Mouse (Mus musculus) left cerebral cortex, adult 9 months (tissue): ENCODE results near the gene Cxcr5.

Experiments used
- DNase-seq, 2 experiments: peaks; one replicate each; pipeline ENCODE4 v3.0.0; 2022; ENCODE audit warnings: low spot score in 2 of 2

Gene Cxcr5

DNA sequence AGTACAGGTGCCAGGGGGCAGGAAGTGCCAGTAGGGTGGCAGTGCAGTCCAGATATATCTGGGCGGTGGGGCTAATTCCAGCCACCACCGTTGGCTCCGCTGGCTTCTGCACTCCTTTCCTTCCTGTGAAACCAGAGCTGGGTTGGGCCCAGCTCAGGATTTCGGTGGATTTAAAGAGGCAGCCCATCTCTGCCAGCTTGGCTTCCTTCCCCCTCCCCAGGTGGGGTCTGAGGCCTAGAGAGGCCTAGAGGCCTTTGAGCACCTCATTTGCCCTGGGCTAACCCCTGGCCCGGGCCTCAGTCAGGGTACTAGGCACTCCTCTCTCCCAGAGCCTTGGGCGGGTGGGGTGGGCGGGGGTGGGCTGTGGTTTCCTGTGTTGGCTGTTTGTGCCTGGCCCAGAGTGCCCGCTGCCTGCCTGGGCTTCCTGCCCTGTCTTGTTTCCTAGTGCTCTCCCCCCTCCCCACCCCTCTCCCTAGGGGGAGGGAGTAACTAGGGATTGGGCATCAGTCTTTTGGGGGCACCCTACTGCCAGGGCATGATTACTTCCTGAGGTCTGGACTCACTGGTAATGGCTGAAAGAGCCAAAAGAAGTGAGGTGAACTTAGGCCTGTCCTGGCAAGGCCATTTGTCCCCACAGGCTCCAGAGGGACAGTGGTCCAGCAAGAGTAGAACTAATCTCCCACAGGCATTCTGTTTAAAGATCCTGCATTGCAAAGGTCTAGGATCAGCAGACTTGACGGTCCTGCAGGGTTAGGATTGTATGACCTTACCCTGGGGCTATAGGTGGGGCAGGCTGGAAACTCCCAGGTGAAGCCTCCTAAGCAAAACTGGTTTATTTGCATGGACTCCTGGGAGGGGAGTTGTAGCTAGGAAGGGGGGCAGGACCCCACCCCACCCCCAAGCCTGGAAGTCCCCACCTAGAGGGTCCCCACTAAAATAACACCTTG lies 66.5 kb downstream of the Cxcr5 start:
- no peak for DNase-seq

GRCm38 (mm10) chr9:44494261-44494862 lies 67.3 kb downstream of the Cxcr5 start:
- DNase-seq, result no peak

DNA sequence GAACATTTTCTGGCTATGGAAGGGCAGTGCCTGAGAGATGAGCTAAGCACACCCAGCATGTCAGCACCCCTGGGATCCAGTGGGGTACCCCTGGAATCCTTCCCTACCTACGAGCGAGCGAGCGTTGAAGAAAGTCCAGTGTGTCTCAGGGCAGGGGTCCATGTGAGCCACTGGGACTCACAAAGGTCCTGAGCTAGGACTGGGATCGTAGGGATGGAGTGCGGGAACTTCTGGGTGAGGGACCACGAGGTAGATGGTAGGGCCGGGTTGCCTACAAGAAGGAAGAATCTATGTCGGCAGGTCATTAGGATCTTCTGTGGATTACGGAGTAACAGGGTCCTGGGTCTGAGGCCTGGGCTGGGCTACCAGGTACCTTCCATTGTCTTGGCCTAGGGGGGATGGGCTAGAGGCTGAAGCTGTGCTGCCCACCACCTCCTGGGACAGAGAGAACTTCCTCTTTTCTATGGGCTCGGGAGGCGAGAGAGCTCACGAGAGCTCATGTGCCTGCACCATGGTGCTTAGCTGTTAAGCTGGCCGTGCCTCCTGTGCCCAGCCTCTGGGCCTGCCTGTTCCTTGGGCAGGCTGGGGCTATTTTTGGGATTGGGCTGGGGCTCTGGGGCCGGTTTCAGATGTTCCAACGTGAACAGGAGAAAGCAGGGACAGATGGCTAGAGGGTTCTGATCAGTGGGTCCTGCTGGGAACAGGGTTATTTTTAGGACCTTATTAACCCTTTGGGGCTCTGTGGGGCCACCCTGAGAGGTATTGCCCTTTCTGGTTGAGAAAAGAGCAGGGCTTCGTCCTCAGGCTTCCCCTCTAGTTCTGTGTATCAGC lies 68.8 kb downstream of the Cxcr5 start:
- no peak for DNase-seq

DNA sequence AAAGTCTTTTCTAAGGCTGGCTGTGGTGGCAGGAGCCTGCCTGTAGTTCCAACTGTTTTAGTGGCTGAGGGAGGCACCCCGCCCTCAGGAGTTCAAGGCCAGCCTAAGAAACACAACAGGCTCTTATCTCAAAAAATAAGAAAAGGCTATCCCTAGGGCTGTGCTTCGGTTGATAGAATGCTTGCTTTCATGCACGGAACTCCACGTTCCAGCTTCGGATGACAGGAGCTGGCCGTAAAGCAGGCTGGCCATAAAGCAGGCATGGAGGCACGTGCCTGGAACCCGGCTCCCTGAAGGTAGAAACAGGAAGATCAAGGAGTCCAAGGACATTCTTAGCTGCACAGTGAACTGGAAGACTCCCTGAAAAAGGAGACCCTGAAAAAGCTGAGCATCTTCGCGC lies 70.3 kb downstream of the Cxcr5 start:
- DNase-seq, result no peak

- no peak for DNase-seq
Measured at GRCm38 (mm10) chr9:44490086-44490967, 71.3 kb downstream of the Cxcr5 start.

DNA sequence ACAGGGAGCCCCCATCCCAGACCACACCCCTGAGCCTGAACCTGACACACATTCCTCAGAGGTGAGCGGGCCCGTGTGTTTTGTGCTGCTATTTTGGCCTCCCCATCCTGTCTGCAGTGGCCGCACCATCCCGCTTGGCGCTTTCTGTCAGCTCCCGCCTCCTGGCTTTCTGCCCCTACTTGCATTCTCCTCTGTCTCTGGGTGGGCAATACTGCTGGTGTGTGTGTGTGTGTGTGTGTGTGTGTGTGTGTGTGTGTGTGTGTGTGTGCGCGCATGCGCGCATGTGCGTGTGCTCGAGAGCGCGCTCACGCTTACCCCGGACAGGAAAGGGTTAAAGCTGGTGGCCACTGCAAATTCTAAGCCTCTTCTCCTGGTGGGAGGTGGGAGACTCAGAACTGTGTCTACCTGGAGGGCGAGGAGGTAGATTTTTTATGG lies 72.0 kb downstream of the Cxcr5 start:
- no peak for DNase-seq

- peak in 1 of 2 experiments; percentile 55 for DNase-seq
Measured at GRCm38 (mm10) chr9:44488855-44489381, 72.8 kb downstream of the Cxcr5 start.

DNA sequence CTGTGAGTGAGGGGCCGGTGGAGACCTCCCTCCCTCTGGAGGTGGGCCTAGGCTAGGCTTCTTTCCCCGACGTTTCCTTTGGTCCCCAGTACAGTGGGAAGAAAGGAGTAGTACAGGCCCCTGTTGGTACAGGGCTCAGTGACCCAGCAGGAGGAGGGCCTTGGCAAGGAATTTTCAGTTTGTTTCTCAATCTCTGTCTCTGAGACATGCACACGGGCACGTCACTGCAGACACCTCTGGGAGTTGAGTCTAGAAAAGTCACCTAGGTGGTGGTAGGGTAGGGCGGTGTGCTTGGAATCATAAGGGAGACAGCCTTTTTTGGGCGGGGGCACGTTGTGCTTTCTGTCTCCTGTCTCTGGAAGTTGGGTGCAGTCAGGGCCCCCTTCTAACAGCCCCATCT lies 73.3 kb downstream of the Cxcr5 start:
- DNase-seq, result no peak

- DNase-seq, result no peak
Measured at GRCm38 (mm10) chr9:44487441-44487840, 74.2 kb downstream of the Cxcr5 start.

GRCm38 (mm10) chr9:44486741-44487421 lies 74.8 kb downstream of the Cxcr5 start:
- no peak for DNase-seq

GRCm38 (mm10) chr9:44486335-44486734 lies 75.3 kb downstream of the Cxcr5 start:
- no peak for DNase-seq

- DNase-seq, result no peak
Measured at GRCm38 (mm10) chr9:44485516-44486161, 76.0 kb downstream of the Cxcr5 start.

GRCm38 (mm10) chr9:44485105-44485515 lies 76.6 kb downstream of the Cxcr5 start:
- no peak for DNase-seq

GRCm38 (mm10) chr9:44484311-44485104 lies 77.2 kb downstream of the Cxcr5 start:
- DNase-seq, result no peak

DNA sequence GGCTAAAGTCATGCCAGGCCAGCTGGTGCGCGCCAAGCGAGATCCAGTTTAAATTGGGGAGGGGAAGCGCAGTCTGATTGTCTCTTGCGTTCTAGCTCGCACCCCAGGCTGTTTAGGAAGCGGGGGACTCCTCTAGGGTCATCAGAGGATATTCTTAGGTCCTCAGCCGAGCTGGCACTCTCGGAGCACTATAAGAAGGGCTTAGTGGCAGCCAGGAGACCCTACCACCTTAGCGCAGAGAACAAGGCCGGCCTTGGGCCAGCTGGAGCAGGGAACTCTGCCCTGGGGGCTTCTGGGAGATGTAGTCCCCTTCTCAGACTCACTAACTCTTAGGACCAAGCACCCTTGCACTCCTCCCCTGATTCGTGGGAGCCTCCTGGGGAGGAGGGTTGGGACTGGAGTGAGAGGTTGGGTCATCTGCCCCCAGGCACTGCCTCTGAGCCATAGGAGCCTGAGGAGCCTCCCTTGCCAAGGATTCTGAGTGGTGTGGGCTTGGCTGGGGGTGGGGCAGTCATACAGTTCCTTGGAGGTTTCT lies 78.1 kb downstream of the Cxcr5 start:
- peak in 1 of 2 experiments; percentile 52 for DNase-seq

DNA sequence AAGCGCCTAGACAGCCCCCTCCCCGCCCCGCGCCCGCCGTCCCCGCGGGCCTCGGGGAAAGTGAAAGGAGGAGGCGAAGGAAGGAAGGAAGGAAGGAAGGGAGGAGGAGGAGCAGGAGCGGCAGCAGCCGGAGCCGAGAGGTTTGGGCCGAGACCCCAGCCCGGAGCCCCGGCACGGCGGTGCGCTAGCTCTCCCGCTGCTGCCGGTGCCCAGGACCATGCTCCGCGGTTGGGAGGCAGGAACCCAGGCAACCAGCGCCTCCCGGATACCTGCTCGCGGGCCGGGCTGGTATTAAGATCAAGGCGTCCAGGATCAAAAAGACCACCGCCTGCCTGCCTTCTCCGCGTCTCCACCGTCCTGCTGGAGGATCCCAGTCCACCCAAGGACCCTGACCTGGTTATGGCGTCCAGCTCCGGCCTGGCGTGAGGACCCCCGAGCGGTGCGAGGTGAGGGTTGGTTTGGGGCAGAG lies 78.6 kb downstream of the Cxcr5 start:
- no peak for DNase-seq

DNA sequence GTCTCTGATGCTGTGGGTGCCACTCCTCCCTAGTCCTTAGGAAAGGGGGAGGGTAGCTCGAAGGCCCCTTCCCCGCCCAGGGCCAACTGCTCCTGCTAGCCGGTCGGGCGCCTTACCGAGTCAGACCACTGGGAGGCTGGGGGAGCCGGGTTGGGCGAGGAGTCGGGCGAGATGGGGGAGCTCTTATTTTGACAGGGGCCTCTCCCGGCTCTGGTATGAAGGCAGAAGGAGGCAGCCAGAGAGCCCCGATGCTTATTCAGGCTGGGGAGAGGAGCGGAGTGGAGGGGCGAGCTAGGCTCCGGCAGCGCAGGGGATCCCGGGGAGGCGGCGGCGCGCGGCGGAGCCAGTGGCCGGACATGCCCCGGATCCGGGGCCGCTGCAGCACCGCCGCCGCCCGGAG lies 79.1 kb downstream of the Cxcr5 start, which contains the start of gene Bcl9l:
Gene Bcl9l, plus strand, starts transcription at position 274 of the 400 bp plus-strand sequence.
- DNase-seq, result peak; percentile 84 to 90

DNA sequence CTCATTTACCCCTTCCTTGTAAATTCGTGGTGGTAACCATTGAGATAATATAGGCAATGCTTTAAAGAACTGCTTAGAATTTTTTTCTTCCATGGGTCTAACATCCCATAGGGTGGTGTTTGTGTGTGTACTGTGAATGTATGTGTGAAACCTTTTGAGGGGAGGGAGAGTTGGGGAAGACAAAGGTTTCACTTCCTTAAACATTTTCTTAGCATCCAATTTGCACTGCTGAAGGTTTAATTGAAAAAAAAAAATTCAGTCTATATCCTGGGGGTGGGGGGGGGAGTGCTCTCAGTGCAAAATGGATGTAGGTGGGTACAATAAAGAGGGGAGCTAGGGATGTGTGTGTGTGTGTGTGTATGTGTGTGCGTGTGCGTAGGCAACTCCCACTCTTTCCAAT lies 79.6 kb downstream of the Cxcr5 start:
- no peak for DNase-seq
